Mouse (Mus musculus) bone marrow, adult 2 months (tissue): ENCODE measurements at regions not wholly inside any gene's neighbourhood (a gene's known extent, or its start where the extent isn't known, plus 50 kb on each side); places are given as distances from the start of the nearest gene placed in this dataset.

Experiments
- CTCF ChIP-seq: fragments of 200-500 bp; IDR thresholded peaks from 2 replicates; pipeline ENCODE4 v1.5.1; 2011; ENCODE audit warnings: low read length, control low read depth; ENCODE audit not compliant: control insufficient read depth, insufficient read depth
- POLR2A ChIP-seq: fragments of 200-500 bp; IDR thresholded peaks from 2 replicates; pipeline ENCODE4 v1.6.1; 2011; ENCODE audit warnings: low read depth, mild to moderate bottlenecking, control low read depth, low read length, borderline replicate concordance; ENCODE audit not compliant: control insufficient read depth

DNA sequence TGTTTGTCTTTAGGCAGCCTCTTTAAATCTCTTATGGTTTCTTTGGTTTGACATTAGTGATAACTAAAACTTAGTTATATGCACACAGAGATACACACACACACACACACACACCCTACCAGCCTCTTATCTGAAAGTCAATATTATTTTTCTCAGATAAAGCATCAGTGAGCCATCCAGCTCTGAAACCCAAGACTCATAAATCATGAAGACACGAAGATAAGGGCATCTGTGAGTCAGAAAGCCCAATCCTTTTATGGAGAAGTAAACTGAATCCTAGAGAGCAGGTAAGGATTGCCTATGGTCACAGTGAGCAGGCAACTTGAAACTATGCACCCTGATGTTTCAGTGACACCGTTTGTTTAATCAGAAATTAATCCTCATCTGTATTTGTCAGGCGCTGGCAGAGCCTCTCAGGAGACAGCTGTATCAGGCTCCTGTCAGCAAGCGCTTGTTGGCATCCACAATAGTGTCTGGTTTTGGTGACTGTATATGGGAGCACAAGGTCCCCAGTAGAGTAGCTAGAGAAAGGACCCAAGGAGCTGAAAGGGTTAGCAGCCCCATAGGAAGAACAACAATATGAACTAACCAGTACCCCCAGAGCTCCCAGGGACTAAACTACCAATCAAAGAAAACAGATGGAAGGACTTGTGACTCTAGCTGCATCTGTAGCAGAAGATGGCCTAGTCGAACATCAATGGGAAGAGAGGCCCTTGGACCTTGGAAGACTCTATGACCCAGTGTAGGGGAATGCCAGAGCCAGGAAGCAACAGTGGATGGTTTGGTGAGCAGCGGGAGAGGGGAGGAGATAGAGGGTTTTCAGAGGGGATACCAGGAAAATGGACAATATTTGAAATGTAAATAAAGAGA, 207.3 kb upstream of the Ank start:
- TF ChIP-seq POLR2A (no peak), CTCF (no peak)
